Mouse (Mus musculus) forebrain, embryonic 15.5 days (tissue): ENCODE measurements around the gene Rtn4rl1. TPM values are rescaled to one million over a fixed set of nuclear protein-coding genes. Genes with fewer than 3 reads are reported as not detected.

Experiments used
- ATAC-seq: fragments of 200-750 bp; cut with Nextera tagmentation; replicated peaks from 2 replicates; pipeline ENCODE4 v1.8.0; 2017; ENCODE audit warnings: mild to moderate bottlenecking, moderate TSS enrichment, moderate library complexity
- H3K27ac ChIP-seq: fragments of 300-500 bp; sonication (generic); replicated peaks from 2 replicates; pipeline ENCODE4 v1.5.1; 2015; ENCODE audit warnings: mild to moderate bottlenecking, inconsistent platforms
- H3K27me3 ChIP-seq: fragments of 300-500 bp; sonication (generic); 2 replicates; pipeline ENCODE4 v1.6.1; 2015; ENCODE audit warnings: inconsistent platforms
- H3K36me3 ChIP-seq: fragments of 300-500 bp; sonication (generic); 2 replicates; pipeline ENCODE4 v1.6.1; 2015; ENCODE audit warnings: mild to moderate bottlenecking, inconsistent platforms
- H3K4me1 ChIP-seq: fragments of 300-500 bp; sonication (generic); 2 replicates; pipeline ENCODE4 v1.6.1; 2015; ENCODE audit warnings: inconsistent platforms
- H3K4me2 ChIP-seq: fragments of 300-500 bp; sonication (generic); replicated peaks from 2 replicates; pipeline ENCODE4 v1.6.1; 2015; ENCODE audit warnings: mild to moderate bottlenecking, inconsistent platforms
- H3K4me3 ChIP-seq: fragments of 300-500 bp; sonication (generic); 2 replicates; pipeline ENCODE4 v1.5.1; 2015; ENCODE audit warnings: mild to moderate bottlenecking, inconsistent platforms
- H3K9ac ChIP-seq: fragments of 300-500 bp; sonication (generic); replicated peaks from 2 replicates; pipeline ENCODE4 v1.6.1; 2015; ENCODE audit warnings: mild to moderate bottlenecking, inconsistent platforms
- H3K9me3 ChIP-seq: fragments of 300-500 bp; sonication (generic); 2 replicates; pipeline ENCODE4 v1.6.1; 2016; ENCODE audit warnings: inconsistent platforms
- WGBS: fragments of 180-500 bp; shearing (Covaris S2); methylation state at CpG from one replicate; pipeline ENCODE4 v1.1.7; 2015; ENCODE audit warnings: mixed read lengths; 5-methylcytosine and 5-hydroxymethylcytosine counted together
- polyA plus RNA-seq: library from polyadenylated mRNA; unstranded; fragments of >200 nt; fragmentation: Nextera tagmentation; extraction: Ambion mirVana; gene quantifications from 2 replicates; pipeline ENCODE4 v1.2.1, GENCODE M21; 2015

The Rtn4rl1 gene
- polyA plus RNA-seq, 1 experiment from 2014 or later = 5.6 TPM

DNA sequence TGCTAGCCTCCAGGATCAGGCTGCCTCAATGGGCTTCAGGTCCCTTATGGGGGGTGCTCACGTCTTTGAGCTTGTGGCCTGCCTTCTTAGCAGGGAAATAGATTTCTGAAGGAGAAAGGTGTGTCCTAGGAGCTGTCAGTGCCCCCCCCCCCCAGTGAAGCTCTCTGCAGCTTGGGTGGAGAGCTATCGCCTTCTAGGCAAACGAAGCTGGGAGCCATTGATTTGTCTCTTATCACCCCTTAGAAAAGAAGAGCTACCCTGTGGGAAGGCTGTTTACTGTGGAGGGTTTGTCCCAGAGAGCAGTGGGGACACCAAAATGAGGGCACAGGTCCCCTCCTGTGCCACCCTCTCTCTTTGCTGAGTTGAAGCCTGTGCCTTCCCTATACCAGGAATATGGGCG, 16.5 kb downstream of the Rtn4rl1 start:
- no peak overlapping the region for H3K4me2 ChIP-seq

DNA sequence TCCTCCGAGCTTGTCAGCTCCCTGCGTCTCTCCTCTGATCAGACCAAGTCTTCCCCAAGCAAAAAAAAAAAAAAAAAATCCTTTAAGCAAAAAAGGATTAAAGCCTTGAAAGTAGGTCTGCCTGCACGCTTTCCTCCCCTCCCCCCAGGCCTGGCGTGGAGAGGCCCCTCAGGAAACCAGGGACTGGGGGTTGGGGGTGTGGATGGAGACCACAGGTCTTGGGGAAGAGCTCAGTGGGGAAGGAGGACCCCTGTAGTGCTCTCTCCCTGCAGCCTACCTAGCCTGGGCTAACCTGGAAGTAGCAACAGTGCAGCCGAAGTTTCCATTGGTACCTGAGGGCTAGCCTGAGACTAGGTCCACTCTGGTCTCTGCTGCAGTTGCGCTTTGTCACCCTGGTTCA, 17.2 kb downstream of the Rtn4rl1 start:
- H3K4me3 ChIP-seq = no peak overlapping the region
- no peak overlapping the region for H3K27ac ChIP-seq
- no peaks in the 10 kb centered on the region for H3K27me3 ChIP-seq
- H3K9me3 ChIP-seq = no peaks in the 10 kb centered on the region
- no peak for ATAC-seq
- peaks cover 20% of the 10 kb centered on the region for H3K4me1 ChIP-seq
- no peak overlapping the region for H3K9ac ChIP-seq
- no peak overlapping the region for H3K4me2 ChIP-seq
- 41% methylated on average over 6 of the region's 6 CpGs for WGBS
- no peaks in the 10 kb centered on the region for H3K36me3 ChIP-seq

More for the DNA sequence above, 16.5 kb downstream of the Rtn4rl1 start:
- no peak overlapping the region for H3K27ac ChIP-seq
- 59% methylated on average over 4 of the region's 4 CpGs for WGBS
- H3K4me3 ChIP-seq = no peak overlapping the region
- ATAC-seq = no peak
- peaks cover 20% of the 10 kb centered on the region for H3K4me1 ChIP-seq
- no peaks in the 10 kb centered on the region for H3K27me3 ChIP-seq
- no peaks in the 10 kb centered on the region for H3K36me3 ChIP-seq
- no peak overlapping the region for H3K9ac ChIP-seq
- H3K9me3 ChIP-seq = no peaks in the 10 kb centered on the region

DNA sequence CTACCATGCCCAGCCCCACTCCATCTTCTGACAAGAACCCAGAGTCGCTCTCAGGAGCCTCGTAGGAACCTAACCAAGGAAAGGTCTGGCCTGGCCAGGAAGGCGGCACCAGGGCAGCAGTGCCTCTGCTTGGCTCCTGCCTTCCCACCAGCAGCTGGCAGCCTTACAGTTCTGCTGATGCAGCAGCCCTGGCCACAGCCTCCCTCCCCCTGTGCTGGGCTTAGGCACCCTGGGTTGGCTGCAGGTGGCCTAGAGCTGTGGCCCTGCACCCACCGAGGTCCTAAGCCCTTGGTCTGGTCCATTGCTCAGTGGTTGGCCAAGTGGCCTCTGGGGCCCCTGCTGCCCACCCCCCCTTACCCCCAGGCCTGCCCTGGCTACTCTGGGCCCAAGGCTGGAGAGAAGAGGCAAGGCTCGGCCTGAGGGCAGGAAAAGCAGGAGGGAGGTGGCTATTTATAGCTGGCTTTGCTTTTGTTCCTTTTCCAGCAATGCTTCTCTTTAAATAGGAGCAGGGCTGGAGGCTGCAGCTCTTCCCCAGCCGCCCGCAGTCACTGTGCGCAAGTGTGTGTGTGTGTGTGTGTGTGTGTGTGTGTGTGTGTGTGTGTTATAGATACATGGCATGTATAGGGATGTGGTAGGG, 18.6 kb downstream of the Rtn4rl1 start:
- Histone ChIP-seq H3K9ac (no peak overlapping the region), H3K27ac (no peak overlapping the region; the same call in 1 of the 2 replicates), H3K4me3 (no peak overlapping the region), H3K27me3 (no peaks in the 10 kb centered on the region), H3K4me1 (peaks cover 20% of the 10 kb centered on the region), H3K36me3 (no peaks in the 10 kb centered on the region), H3K9me3 (no peaks in the 10 kb centered on the region), H3K4me2 (no peak overlapping the region)
- WGBS = 43% methylated on average over 8 of the region's 8 CpGs
- ATAC-seq = 0 out of 2 replicates have a peak, but pooled peaks have one; percentile 21

DNA sequence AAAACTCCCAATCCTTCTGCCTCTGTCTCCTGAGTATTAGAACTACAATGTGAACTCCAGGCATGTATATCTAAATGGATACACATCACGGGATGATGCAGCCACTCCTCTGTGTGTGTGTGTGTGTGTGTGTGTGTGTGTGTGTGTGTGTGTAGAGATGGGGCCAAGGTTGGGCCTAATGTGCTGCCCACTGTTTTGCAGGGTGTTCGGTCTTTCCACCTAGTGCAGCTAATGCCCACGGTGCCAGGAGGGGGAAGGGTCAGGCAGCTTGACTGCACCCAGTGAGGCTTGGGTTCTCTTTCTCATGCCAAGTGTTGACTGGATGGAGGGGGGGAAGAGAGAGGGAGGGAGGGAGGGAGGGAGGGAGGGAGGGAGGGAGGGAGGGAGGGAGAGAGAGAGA, 19.3 kb downstream of the Rtn4rl1 start:
- Histone ChIP-seq H3K4me1 (peaks cover 20% of the 10 kb centered on the region), H3K27ac (no peak overlapping the region), H3K9me3 (no peaks in the 10 kb centered on the region), H3K4me3 (no peak overlapping the region), H3K36me3 (no peaks in the 10 kb centered on the region), H3K9ac (no peak overlapping the region), H3K4me2 (no peak overlapping the region), H3K27me3 (no peaks in the 10 kb centered on the region)
- no peak for ATAC-seq
- 36% methylated on average over 2 of the region's 3 CpGs for WGBS

DNA sequence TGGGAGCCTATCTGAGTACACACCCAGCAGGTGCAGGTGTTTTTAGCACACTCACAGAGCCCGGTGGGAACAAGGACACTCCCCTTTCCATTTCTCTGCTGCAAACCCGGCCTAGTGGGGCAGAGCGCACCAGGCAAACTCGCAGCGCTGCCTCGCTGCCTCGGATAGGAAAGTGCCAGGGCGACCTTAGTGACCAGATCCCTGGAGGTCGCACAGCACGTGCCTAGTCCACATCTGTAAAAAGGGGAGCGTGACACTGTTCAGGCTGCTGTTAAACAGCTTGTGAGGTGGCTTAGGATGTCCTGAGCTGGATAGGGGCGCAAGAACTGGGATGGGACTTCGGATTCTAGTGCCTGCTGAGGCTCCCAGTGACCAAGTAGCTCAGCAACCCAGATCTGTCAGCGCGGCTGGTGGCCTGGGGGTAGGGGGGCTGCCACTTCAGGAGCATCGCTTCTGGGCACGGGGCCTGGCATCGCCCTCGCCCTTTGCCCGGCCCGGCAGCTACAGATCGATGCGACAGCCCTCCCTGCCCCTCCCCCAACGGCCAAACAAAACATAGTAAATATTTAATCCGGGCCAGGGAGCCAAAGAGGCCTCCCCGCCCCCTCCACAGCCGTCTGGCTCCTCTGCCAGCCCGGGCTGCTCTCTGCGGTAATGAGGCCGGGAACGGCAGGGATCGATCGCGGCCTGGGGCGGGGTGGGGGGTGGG, 19.9 kb downstream of the Rtn4rl1 start:
- Histone ChIP-seq H3K36me3 (no peaks in the 10 kb centered on the region), H3K27me3 (no peaks in the 10 kb centered on the region), H3K4me2 (peak overlapping the region; percentile 63), H3K9me3 (no peaks in the 10 kb centered on the region), H3K27ac (0 out of 2 replicates have a peak overlapping the region, but pooled peaks have one; percentile 1), H3K4me1 (peaks cover 20% of the 10 kb centered on the region), H3K4me3 (peak overlapping the region; percentile 33), H3K9ac (peak overlapping the region; percentile 51)
- WGBS = 2% methylated on average over 35 of the region's 35 CpGs
- ATAC-seq = peak; percentile 53

DNA sequence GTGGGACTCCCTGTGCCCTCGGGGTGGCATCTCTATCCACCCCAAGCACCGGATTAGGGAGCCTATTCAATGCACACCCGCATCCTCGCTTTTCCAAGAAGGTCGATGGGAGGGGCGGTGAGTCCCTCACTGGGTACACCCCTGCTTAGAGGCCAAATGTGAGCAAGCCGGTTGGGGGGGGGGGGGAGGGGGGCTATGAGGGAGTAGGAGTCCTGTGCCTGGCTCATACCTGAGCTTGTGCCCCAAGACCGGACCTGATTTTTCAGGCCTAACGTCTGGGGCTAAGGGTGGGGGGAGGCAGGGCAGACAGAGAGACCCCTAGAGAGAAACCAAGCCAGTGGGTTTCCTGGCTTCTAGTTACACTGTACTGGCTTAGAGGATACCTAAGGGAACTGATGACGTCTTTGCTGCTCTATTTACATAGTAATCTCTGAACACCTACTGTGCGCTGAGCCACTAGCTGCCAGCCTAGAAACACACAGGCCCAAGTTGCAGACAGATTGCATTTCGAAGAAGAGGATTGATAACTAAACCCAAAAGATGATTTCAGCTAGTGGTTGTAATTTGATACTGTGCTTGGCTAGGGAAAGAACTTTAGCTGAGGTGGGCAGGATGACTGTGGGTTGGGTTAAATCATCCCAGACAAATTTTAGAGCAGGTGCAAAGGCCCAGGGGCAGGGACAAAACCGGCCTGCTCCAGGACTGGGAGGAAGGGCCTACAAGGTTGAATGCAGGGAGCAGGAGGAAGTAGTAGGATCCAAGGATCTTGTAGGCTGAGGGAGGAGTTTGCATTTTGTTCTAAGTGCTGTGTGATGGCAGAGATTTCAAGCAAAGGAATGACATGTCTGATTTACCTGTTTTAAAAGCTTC, 20.7 kb downstream of the Rtn4rl1 start:
- 19% methylated on average over 13 of the region's 13 CpGs for WGBS
- ATAC-seq = peak; percentile 33; the same call in 1 of the 2 replicates
- Histone ChIP-seq H3K4me3 (peak overlapping the region; percentile 33), H3K4me2 (peak overlapping the region; percentile 63), H3K27ac (0 out of 2 replicates have a peak overlapping the region, but pooled peaks have one; percentile 1), H3K27me3 (no peaks in the 10 kb centered on the region), H3K9ac (peak overlapping the region; percentile 51), H3K9me3 (no peaks in the 10 kb centered on the region), H3K4me1 (peaks cover 20% of the 10 kb centered on the region), H3K36me3 (no peaks in the 10 kb centered on the region)

DNA sequence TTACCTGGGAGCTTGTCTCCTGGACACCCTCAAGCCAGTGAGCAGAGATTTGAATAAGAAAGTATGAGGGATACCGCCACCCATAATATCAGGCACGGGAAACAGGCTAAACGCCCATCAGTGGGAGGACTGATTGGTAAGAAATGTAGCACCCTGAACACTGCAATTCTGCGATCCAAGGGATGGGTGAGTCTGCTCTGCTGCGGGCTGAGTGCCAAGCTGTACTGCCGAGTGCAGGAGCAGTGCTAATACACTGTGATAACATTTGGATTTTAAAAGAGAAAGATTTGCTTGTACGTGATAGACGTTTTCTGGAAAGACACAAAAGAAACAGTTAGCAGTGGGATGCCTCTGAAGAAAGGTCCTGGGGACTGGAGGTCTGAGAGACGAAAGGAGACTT, 26.5 kb downstream of the Rtn4rl1 start:
- H3K4me2 ChIP-seq = peak overlapping the region; percentile 10; the same call in 1 of the 2 replicates
- H3K36me3 ChIP-seq = no peaks in the 10 kb centered on the region
- 18% methylated on average over 9 of the region's 9 CpGs for WGBS
- H3K4me3 ChIP-seq = no peak overlapping the region
- peaks cover 15% of the 10 kb centered on the region for H3K4me1 ChIP-seq
- H3K9me3 ChIP-seq = no peaks in the 10 kb centered on the region
- no peak overlapping the region for H3K27ac ChIP-seq
- no peaks in the 10 kb centered on the region for H3K27me3 ChIP-seq
- H3K9ac ChIP-seq = peak overlapping the region; percentile 15; the same call in 1 of the 2 replicates
- ATAC-seq = no peak

DNA sequence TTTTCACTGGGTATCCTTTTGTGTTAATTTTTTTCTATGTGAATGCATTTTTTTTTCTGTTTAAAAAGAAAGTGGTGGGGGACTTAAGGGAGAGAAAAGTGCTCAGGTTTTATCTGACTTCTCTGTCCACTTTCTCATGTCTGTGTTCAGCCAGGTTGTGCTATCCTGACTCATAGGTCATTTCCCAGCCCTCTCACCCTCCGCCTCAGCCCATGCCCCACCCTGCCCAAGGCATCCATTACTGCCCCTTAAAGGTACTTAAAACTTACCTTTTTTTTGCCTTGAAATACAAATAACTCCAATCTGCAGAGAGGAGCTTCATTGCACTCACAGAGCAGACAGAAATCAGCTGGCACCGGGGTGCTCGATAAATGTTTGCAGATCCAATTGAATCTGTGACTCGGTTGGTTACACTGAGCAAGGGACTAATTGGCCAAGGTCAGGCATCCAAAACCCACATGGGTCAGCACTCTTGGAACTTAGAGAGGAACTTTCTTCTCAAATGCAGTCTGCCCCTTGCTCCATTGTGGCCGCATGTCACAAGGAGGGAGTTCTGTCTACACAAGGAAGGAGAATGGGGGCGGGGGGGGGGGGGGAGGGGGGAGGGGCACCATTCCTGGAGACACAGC, 27.0 kb downstream of the Rtn4rl1 start:
- Histone ChIP-seq H3K27ac (no peak overlapping the region), H3K27me3 (no peaks in the 10 kb centered on the region), H3K4me2 (peak overlapping the region; percentile 10; the same call in 1 of the 2 replicates), H3K4me3 (no peak overlapping the region), H3K9ac (peak overlapping the region; percentile 15; the same call in 1 of the 2 replicates), H3K4me1 (peaks cover 15% of the 10 kb centered on the region), H3K9me3 (no peaks in the 10 kb centered on the region), H3K36me3 (no peaks in the 10 kb centered on the region)
- no peak for ATAC-seq
- WGBS = 29% methylated on average over 6 of the region's 6 CpGs

DNA sequence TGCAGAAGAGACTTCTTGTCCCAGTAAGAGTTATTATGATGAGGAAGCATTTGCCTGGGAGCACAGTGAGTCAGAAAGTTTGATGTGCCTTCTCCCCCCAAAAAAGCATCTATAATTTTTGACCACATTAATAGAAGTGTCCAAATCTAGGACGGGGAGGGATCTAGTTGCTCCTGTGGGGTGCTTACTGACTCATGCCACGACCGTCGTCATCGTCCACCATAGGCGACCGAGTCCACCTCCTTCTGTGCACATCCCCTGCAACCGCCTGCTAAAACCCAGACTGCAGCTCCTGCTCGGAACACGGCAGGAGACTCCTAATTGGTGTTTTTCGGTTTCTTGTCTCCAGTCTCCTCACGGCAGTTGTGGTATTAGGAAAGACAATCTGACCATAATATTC, 30.5 kb downstream of the Rtn4rl1 start:
- no peak overlapping the region for H3K27ac ChIP-seq
- H3K36me3 ChIP-seq = no peaks in the 10 kb centered on the region
- peaks cover 15% of the 10 kb centered on the region for H3K4me1 ChIP-seq
- WGBS = 74% methylated on average over 12 of the region's 12 CpGs
- no peak overlapping the region for H3K9ac ChIP-seq
- no peaks in the 10 kb centered on the region for H3K27me3 ChIP-seq
- H3K4me2 ChIP-seq = no peak overlapping the region
- no peaks in the 10 kb centered on the region for H3K9me3 ChIP-seq
- no peak for ATAC-seq
- no peak overlapping the region for H3K4me3 ChIP-seq

DNA sequence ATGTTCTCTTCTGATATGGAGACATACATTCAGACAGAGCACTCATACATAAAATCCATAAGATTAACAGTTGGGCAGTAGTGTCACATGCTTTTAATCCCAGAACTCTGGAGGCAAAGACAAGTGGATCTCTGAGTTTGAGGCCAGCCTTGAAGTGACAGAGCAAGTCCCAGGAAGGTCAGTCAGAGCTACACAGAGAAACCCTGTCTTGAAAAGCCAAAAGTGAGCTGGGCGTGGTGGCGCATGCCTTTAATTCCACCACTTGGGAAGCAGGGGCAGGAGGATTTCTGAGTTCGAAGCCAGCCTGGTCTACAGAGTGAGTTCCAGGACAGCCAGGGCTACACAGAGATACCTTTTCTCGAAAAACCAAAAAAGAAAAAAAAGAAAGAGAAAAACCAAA, 31.3 kb downstream of the Rtn4rl1 start:
- H3K27me3 ChIP-seq = no peaks in the 10 kb centered on the region
- 90% methylated on average over 4 of the region's 4 CpGs for WGBS
- no peaks in the 10 kb centered on the region for H3K9me3 ChIP-seq
- no peaks in the 10 kb centered on the region for H3K36me3 ChIP-seq
- H3K9ac ChIP-seq = no peak overlapping the region
- no peak overlapping the region for H3K4me3 ChIP-seq
- no peak for ATAC-seq
- no peak overlapping the region for H3K27ac ChIP-seq
- peaks cover 10% of the 10 kb centered on the region for H3K4me1 ChIP-seq
- H3K4me2 ChIP-seq = no peak overlapping the region

DNA sequence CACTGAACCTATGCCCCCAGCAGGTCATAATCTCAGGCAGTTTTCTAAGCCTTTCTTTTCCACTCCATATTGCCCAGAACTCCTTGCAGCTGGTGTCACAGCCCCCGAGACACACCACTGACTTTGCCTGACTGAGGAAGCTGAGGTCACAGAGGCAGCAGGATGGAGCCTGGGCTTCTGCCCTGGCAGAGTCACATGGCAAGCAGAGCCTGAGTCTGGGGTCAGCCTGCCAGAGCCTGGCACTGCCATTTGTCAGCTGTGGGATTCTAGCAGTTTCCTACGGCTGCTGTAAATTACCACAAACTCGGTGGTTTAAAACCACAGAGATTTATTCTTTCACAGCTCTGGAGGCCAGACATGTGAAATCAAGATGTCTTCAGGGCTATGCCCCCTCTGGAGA, 34.0 kb downstream of the Rtn4rl1 start:
- Histone ChIP-seq H3K36me3 (no peaks in the 10 kb centered on the region), H3K9me3 (no peaks in the 10 kb centered on the region), H3K4me1 (peaks cover 4% of the 10 kb centered on the region; the same call in 1 of the 2 replicates), H3K9ac (no peak overlapping the region), H3K27ac (no peak overlapping the region), H3K4me2 (no peak overlapping the region), H3K4me3 (no peak overlapping the region), H3K27me3 (no peaks in the 10 kb centered on the region)
- ATAC-seq = no peak
- WGBS = 72% methylated on average over 3 of the region's 3 CpGs
